Mouse (Mus musculus): ENCODE measurements around the gene Elmo3. TPM values are rescaled to one million over a fixed set of nuclear protein-coding genes. Genes with fewer than 3 reads are reported as not detected.

Gene Elmo3
- polyA plus RNA-seq, 2 experiments = 2.5 to 4.2 TPM

DNA sequence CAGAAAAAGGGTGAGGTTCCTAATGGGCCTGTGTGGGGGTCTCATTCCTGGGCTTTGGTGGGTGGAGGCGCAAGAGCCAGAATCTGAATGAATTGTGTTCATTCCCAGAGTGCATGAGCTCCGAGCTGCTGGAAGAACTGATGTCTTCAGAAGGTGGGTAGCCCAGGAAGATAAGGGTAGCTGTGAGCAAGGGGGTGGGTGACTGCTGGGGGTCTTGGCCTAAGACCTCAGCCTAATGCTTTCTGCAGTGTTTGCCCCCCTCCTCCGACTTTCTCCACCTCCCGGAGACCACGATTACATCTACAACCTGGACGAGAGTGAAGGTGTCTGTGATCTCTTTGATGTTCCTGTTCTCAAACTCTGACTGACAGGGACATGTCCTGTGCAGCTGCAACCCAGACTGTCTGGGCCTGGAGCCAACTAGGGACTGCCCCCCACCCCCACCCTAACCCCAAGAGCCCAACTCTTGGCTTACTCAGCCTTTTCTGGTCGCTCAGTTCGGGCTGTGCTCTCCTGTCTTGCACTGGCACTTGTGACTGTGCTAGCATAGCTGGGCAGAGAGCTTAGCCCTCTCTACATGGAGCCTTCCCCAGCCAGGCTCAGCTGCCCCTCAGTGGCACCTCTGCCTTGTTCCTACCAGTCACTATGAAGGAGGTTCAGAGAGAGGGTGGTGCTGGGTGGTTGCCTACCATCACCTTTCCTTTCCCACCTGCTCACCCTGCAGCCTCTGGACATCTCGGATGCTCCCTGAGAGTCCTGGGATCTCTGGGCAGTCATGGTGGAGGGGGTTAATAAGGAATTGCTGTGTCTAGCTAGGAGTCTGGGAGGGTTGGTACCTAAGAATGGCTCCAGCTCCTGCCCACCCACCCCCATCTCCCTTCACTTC lies 833 bp upstream of the Elmo3 start:
- Histone ChIP-seq H3K4me1 (replicated peaks; ENCODE audit: control insufficient read depth in 2 of 2, insufficient read depth in 2 of 2, low read length in 1 of 2) (peaks cover 33 to 55% of the 10 kb centered on the region in 2 experiments), H3K36me3 (replicated peaks; ENCODE audit: control insufficient read depth, insufficient read depth, low read depth) (peaks cover 82% of the 10 kb centered on the region), H3K9ac (replicated peaks) (no peak overlapping the region), H3K27ac (peak overlapping the region; percentile 38; the same call in 1 of the 2 replicates), H3K4me3 (ENCODE audit: insufficient read depth in 1 of 2, low read depth in 2 of 2, low read length in 2 of 2) (no peak overlapping the region), H3K4me2 (ENCODE audit: low read depth) (peak overlapping the region; percentile 52), H3K9me3 (ENCODE audit: control insufficient read depth, low read length) (no peaks in the 10 kb centered on the region), H3K27me3 (ENCODE audit: control insufficient read depth, insufficient read depth, low read length) (no peaks in the 10 kb centered on the region)
- 68% methylated on average over 9 of the region's 9 CpGs for WGBS (ENCODE audit: insufficient replicate concordance)
- no peak for TF ChIP-seq CTCF (IDR thresholded peaks at IDR 0.05; ENCODE audit: low read depth)
- 0 out of 2 replicates have a peak, but pooled peaks have one; percentile 5 for TF ChIP-seq EP300 (IDR thresholded peaks at IDR 0.05; ENCODE audit: low read depth)
- ATAC-seq (ENCODE audit: insufficient read depth) (no peak), DNase-seq (ENCODE audit: low read depth in 3 of 3, low spot score in 3 of 3) (no peak)

DNA sequence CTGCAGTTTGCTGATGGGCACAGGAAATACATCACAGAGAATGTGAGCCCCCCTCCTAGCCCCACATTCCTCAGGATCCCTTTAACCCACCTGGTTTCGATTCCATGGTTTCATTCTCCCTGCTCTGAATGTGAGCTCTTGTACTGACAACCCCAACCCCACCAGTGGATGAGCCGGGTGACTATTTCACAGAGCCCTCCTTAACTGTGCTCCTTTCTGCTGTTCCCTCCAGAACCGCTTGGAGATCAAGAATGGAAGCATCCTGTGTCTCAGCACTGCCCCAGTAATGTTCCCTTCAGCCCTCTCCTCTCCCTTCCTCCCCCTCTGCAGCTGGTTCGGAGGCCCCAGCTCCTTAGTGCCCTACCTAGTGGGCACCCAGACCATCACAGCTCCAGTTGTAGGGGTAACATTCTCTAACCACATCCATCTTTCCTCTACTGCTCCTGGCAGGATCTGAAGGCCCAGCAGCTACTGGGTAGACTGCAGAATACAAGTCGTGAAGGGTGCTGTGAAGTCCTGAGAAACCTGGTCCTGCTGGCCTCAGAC lies 818 bp downstream of the Elmo3 start:
- H3K4me3 ChIP-seq (ENCODE audit: insufficient read depth in 1 of 2, low read depth in 2 of 2, low read length in 2 of 2) = peak overlapping the region in 1 of 2 experiments; percentile 39; a peak in 1 of 4 replicates
- DNase-seq (ENCODE audit: low read depth in 3 of 3, low spot score in 3 of 3) (no peak), ATAC-seq (ENCODE audit: insufficient read depth) (no peak)
- H3K36me3 ChIP-seq (replicated peaks; ENCODE audit: control insufficient read depth, insufficient read depth, low read depth) = peaks cover 75% of the 10 kb centered on the region
- peaks cover 20 to 41% of the 10 kb centered on the region in 2 experiments for H3K4me1 ChIP-seq (replicated peaks; ENCODE audit: control insufficient read depth in 2 of 2, insufficient read depth in 2 of 2, low read length in 1 of 2)
- no peaks in the 10 kb centered on the region for H3K9me3 ChIP-seq (ENCODE audit: control insufficient read depth, low read length)
- 67% methylated on average over 5 of the region's 5 CpGs for WGBS (ENCODE audit: insufficient replicate concordance)
- no peaks in the 10 kb centered on the region for H3K27me3 ChIP-seq (ENCODE audit: control insufficient read depth, insufficient read depth, low read length)
- no peak overlapping the region for H3K9ac ChIP-seq (replicated peaks)
- H3K27ac ChIP-seq = peak overlapping the region; percentile 35
- TF ChIP-seq EP300 (IDR thresholded peaks at IDR 0.05; ENCODE audit: low read depth) (no peak), CTCF (IDR thresholded peaks at IDR 0.05; ENCODE audit: low read depth) (peak; percentile 13; the same call in 1 of the 2 replicates)
- H3K4me2 ChIP-seq (ENCODE audit: low read depth) = peak overlapping the region; percentile 52

DNA sequence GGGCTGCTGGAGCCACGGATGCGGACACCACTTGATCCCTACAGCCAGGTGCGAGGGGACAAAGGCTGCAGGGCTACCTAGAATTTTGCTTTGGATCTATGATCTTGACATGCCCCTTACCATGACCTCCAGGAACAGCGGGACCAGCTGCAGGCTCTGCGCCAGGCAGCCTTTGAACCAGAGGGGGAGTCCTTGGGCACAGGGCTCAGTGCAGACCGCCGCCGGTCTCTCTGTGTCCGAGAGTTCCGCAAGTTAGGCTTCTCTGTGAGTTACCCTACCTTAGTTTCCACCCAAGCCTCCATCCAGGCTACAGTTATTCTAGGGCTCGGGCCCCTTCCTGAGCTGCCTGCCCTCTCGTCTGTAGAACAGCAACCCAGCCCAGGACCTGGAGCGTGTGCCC lies 2.3 kb downstream of the Elmo3 start:
- ATAC-seq (ENCODE audit: insufficient read depth) = no peak
- no peak overlapping the region for H3K4me3 ChIP-seq (ENCODE audit: insufficient read depth in 1 of 2, low read depth in 2 of 2, low read length in 2 of 2)
- WGBS (ENCODE audit: insufficient replicate concordance) = 91% methylated on average over 13 of the region's 13 CpGs
- H3K27me3 ChIP-seq (ENCODE audit: control insufficient read depth, insufficient read depth, low read length) = no peaks in the 10 kb centered on the region
- H3K4me1 ChIP-seq (replicated peaks; ENCODE audit: control insufficient read depth in 2 of 2, insufficient read depth in 2 of 2, low read length in 1 of 2) = peaks cover 20 to 40% of the 10 kb centered on the region in 2 experiments
- DNase-seq (ENCODE audit: low read depth in 3 of 3, low spot score in 3 of 3) = no peak
- peaks cover 71% of the 10 kb centered on the region for H3K36me3 ChIP-seq (replicated peaks; ENCODE audit: control insufficient read depth, insufficient read depth, low read depth)
- H3K27ac ChIP-seq = no peak overlapping the region
- H3K9me3 ChIP-seq (ENCODE audit: control insufficient read depth, low read length) = no peaks in the 10 kb centered on the region
- no peak overlapping the region for H3K4me2 ChIP-seq (ENCODE audit: low read depth)
- no peak overlapping the region for H3K9ac ChIP-seq (replicated peaks)
- TF ChIP-seq EP300 (IDR thresholded peaks at IDR 0.05; ENCODE audit: low read depth) (no peak), CTCF (IDR thresholded peaks at IDR 0.05; ENCODE audit: low read depth) (no peak)

DNA sequence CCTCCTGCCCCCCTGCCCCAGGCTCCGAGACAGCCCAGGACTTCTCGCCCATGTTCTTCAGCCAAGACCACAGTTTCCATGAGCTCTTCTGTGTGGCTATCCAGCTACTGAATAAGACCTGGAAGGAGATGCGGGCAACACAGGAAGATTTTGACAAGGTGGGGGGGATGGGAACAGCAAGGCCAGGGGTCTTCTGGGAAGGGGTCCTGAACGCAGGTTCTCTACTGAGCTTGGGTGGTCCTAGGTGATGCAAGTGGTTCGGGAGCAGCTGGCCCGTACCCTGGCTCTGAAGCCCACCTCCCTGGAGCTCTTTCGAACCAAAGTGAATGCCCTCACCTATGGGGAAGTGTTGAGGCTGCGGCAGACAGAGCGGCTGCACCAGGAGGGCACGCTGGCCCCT lies 3.0 kb downstream of the Elmo3 start:
- Histone ChIP-seq H3K4me2 (ENCODE audit: low read depth) (no peak overlapping the region), H3K27ac (no peak overlapping the region), H3K36me3 (replicated peaks; ENCODE audit: control insufficient read depth, insufficient read depth, low read depth) (peaks cover 71% of the 10 kb centered on the region), H3K9ac (replicated peaks) (no peak overlapping the region), H3K9me3 (ENCODE audit: control insufficient read depth, low read length) (no peaks in the 10 kb centered on the region), H3K27me3 (ENCODE audit: control insufficient read depth, insufficient read depth, low read length) (no peaks in the 10 kb centered on the region), H3K4me1 (replicated peaks; ENCODE audit: control insufficient read depth in 2 of 2, insufficient read depth in 2 of 2, low read length in 1 of 2) (peaks cover 21 to 40% of the 10 kb centered on the region in 2 experiments), H3K4me3 (ENCODE audit: insufficient read depth in 1 of 2, low read depth in 2 of 2, low read length in 2 of 2) (no peak overlapping the region)
- TF ChIP-seq EP300 (IDR thresholded peaks at IDR 0.05; ENCODE audit: low read depth) = no peak
- TF ChIP-seq CTCF (IDR thresholded peaks at IDR 0.05; ENCODE audit: low read depth) = no peak
- no peak for ATAC-seq (ENCODE audit: insufficient read depth)
- WGBS (ENCODE audit: insufficient replicate concordance) = 88% methylated on average over 10 of the region's 10 CpGs
- DNase-seq (ENCODE audit: low read depth in 3 of 3, low spot score in 3 of 3) = no peak
